In genomic region chr11:64205069-64205468, GRCm38 (mm10) we compare ENCODE assay signal across 25 mouse cellular contexts.
DNase-seq lines count a peak whose midpoint lies in the region; ATAC-seq lines count a peak whose summit lies in the region.
"Had no signal": no experiment of that assay in that cellular context is flagged by ENCODE, and none has a peak within 500 bp of the region (broad histone marks: within the 10 kb centered on the region; RNA-seq: fewer than 3 reads in every experiment).

No protein-coding gene starts in this region.

- intact Hi-C loops in heart, postnatal 10 days (cut with DNase I): no loop called here
- intact Hi-C loops in left cerebral cortex, postnatal 10 days (cut with DNase I): no loop called here

- WGBS in lung, embryonic 16.5 days: 74% methylated on average over 4 of the region's 4 CpGs
- 82% methylated on average over 4 of the region's 4 CpGs for WGBS in embryonic facial prominence, embryonic 10.5 days

- H3K9me3 ChIP-seq in lung, embryonic 16.5 days (ENCODE audit: control insufficient read depth, low read length): no peaks in the 10 kb centered on the region
- H3K9me3 ChIP-seq in embryonic facial prominence, embryonic 10.5 days: no peaks in the 10 kb centered on the region
- H3K9me3 ChIP-seq: embryonic facial prominence, embryonic 13.5 days; forebrain, embryonic 12.5 days; G1E; heart, embryonic 15.5 days; hindbrain, embryonic 12.5 days had no signal

- H3K9ac ChIP-seq in lung, embryonic 16.5 days (ENCODE audit: low read length): no peak overlapping the region
- H3K9ac ChIP-seq: embryonic facial prominence, embryonic 13.5 days; forebrain, embryonic 12.5 days; heart, embryonic 15.5 days; hindbrain, embryonic 12.5 days had no signal

- H3K4me2 ChIP-seq in lung, embryonic 16.5 days (ENCODE audit: low read depth, low read length): no peak overlapping the region
- H3K4me2 ChIP-seq: embryonic facial prominence, embryonic 13.5 days; forebrain, embryonic 12.5 days; heart, embryonic 15.5 days; hindbrain, embryonic 12.5 days had no signal

- H3K4me3 ChIP-seq in lung, embryonic 16.5 days (ENCODE audit: low read length): no peak overlapping the region
- H3K4me3 ChIP-seq in embryonic facial prominence, embryonic 10.5 days: no peak overlapping the region
- H3K4me3 ChIP-seq: embryonic facial prominence, embryonic 13.5 days; forebrain, embryonic 12.5 days; heart, embryonic 15.5 days; hindbrain, embryonic 12.5 days had no signal

- no peaks in the 10 kb centered on the region for H3K4me1 ChIP-seq in lung, embryonic 16.5 days (replicated peaks; ENCODE audit: control insufficient read depth, insufficient read depth, low read length)
- H3K4me1 ChIP-seq in embryonic facial prominence, embryonic 10.5 days: peaks cover 20% of the 10 kb centered on the region
- H3K4me1 ChIP-seq: embryonic facial prominence, embryonic 13.5 days; hindbrain, embryonic 12.5 days had no signal

- H3K27ac ChIP-seq in lung, embryonic 16.5 days (ENCODE audit: low read length): no peak overlapping the region
- H3K27ac ChIP-seq in embryonic facial prominence, embryonic 10.5 days (replicated peaks): no peak overlapping the region
- H3K27ac ChIP-seq: embryonic facial prominence, embryonic 13.5 days; forebrain, embryonic 12.5 days; heart, embryonic 15.5 days; hindbrain, embryonic 12.5 days had no signal

- 0 out of 2 replicates have a peak, but pooled peaks have one; percentile 17 for ATAC-seq in lung, embryonic 16.5 days (ENCODE audit: low read depth)
- ATAC-seq in megakaryocyte, adult 5-6 weeks (ENCODE audit: poor library complexity, severe bottlenecking): 0 out of 2 replicates have a peak, but pooled peaks have one; percentile 28
- ATAC-seq: CD4-positive, CD25-positive, alpha-beta regulatory T cell, adult 4 months; forebrain, embryonic 16.5 days; hindbrain, embryonic 16.5 days; intestine, embryonic 16.5 days had no signal

- no peaks in the 10 kb centered on the region for H3K27me3 ChIP-seq in lung, embryonic 16.5 days (ENCODE audit: control insufficient read depth, insufficient read depth, low read depth, low read length)
- H3K27me3 ChIP-seq in embryonic facial prominence, embryonic 10.5 days (replicated peaks; ENCODE audit: low read depth, poor library complexity, severe bottlenecking): peaks cover 3% of the 10 kb centered on the region; the same call in 1 of the 2 replicates
- H3K27me3 ChIP-seq: embryonic facial prominence, embryonic 13.5 days; forebrain, embryonic 12.5 days had no signal

- DNase-seq in heart, adult 9 months (ENCODE audit: low spot score in 2 of 2): peak; percentile 12 to 44
- DNase-seq in heart, postnatal 10 days: no peak
- DNase-seq in lung, adult 18-20 months: no peak
- DNase-seq in embryonic facial prominence, embryonic 10.5 days (ENCODE audit: low spot score): peak; percentile 3
- DNase-seq in left cerebral cortex, postnatal 10 days (ENCODE audit: extremely low spot score in 1 of 2, low spot score in 2 of 2): no peak
- no peak for DNase-seq in embryo, embryonic 9.5 days (ENCODE audit: extremely low spot score)
- DNase-seq: adrenal gland, adult 8-10 months; adrenal gland, postnatal 36 days; B cell, adult 2 months; cerebellum, adult 2 months; cerebellum, postnatal 10 days; embryo, embryonic 11 days; gastrocnemius, postnatal 10 days; heart, postnatal 36 days had no signal

- no peaks in the 10 kb centered on the region for H3K36me3 ChIP-seq in lung, embryonic 16.5 days (ENCODE audit: control insufficient read depth, insufficient read depth, low read length)
- H3K36me3 ChIP-seq in embryonic facial prominence, embryonic 10.5 days (replicated peaks): no peaks in the 10 kb centered on the region
- H3K36me3 ChIP-seq: embryonic facial prominence, embryonic 13.5 days; forebrain, embryonic 12.5 days; G1E; heart, embryonic 15.5 days; hindbrain, embryonic 12.5 days had no signal

Comparison
In these comparisons a context has a peak if more than half of its experiments do, and no peak if none do; other contexts are left out.
1. DNase-seq: peak in heart, adult 9 months (2 of 2) and embryonic facial prominence, embryonic 10.5 days (single experiment); none in heart, postnatal 10 days (0 of 2), lung, adult 18-20 months (0 of 2), left cerebral cortex, postnatal 10 days (0 of 2) and embryo, embryonic 9.5 days (single experiment).